Mouse (Mus musculus): ENCODE results near the gene Tgfb3.
A peak's percentile ranks its signal among the peaks of the same experiment; 100 is the strongest.

Gene Tgfb3

DNA sequence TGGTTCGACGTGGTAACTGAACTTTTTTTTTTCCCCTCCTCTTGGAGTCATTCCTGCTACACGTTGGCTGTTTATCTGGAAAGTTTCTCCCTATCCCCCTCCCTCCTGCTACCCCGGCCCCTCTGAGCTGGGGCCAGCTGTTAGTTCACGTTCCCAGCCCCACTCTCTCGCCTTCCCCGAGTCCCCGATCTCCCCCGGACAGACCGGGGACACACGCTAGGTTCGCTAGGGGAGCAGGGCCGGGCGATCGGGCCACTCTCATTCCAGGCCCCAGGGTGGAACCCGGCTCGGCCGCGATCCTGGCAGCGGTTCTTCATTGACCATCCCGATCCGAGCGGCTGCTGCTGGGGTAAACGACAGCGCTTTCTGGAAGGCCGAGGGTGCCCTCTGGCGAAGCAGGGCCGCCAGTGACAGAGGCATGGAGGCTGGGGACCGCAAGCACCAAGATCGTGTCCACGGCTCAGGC is 394 bp upstream of the Tgfb3 start:
- DNase-seq (ENCODE audit: low spot score), result peak; percentile 93

GRCm38 (mm10) chr12:86078176-86078552 is 677 bp downstream of the Tgfb3 start:
- DNase-seq (ENCODE audit: low spot score), result no peak

DNA sequence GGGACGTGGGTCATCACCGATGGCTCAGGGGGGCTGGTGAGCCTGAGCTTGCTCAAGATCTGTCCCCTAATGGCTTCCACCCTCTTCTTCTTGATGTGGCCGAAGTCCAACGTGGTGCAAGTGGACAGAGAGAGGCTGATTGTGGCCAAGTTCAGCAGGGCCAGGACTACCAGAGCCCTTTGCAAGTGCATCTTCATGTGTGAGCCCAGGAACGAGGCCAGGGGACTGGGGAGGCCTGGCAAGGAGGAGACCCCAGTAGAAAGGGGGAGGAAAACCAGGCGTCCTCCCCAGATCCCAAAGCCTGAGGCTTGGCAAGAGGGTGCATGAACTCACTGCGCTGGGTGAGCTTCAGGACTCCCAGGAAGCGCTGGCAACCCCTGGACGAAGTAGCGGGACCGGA is 1.1 kb downstream of the Tgfb3 start:
- no peak for DNase-seq (ENCODE audit: low spot score)

DNA sequence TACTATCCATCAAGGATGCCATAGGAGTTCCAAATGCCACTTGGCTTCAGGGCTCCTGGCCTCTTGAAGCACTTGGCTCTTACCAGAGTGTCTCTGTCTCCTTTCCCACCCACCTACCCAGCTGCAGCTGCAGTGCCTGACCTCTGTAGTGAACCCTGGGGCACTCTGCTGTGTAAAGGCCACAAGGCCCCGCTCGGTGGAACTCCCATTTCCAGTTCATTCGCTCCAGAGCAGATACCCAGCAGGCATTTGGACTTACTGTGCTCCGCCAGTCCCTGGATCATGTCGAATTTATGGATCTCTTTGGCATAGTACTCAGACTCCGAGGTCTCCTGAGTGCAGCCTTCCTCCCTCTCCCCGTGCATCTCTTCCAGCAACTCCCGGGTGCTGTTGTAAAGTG is 1.5 kb downstream of the Tgfb3 start:
- no peak for DNase-seq (ENCODE audit: low spot score)

DNA sequence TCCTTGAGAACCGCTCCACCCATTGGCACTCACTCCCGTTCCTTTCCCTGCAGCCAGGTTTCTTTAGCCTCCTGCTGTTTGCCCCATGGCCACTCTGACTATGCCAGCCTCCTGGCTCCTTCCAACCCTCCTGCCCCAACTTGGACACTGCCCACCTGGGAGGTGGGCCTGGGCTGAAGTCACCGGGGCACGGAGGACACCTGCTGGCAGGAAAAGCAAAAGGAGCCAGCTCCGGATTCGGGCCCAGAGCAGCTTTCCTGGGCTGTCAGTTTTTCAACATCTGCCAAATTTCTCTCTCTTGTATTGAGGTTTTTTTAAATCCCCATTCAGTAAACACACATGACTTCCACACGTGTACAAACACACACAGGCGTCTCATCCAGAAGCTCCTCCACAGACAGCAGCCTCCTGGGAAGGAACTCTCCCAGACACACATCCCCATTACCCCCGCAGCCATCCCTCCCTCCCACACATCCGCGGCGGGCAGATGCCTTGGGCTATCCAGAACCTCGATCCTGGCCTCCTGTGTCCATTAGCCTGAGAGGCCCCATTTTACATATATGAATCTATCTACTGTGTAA is 2.4 kb downstream of the Tgfb3 start:
- DNase-seq (ENCODE audit: low spot score), result peak; percentile 38

GRCm38 (mm10) chr12:86075358-86075757 is 3.5 kb downstream of the Tgfb3 start:
- no peak for DNase-seq (ENCODE audit: low spot score)

DNA sequence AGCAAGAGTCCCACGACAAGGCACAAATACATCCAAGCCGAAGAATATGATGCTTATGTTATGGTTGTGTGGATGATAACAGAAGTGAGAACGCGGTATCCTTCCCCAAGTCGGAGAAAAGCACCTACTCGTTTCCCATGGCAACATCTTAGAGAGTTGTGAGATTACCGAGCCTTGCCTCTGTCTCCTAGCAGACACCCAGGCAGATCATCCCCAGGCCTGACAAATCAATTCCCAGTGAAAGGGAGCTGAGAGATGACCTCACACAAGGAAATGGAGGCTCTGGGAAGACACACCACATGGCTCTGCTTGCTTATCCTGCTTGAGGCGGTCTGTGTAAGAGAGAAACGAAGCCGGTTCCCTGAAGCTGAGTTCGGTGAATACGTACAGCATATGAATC is 4.2 kb downstream of the Tgfb3 start:
- no peak for DNase-seq (ENCODE audit: low spot score)

DNA sequence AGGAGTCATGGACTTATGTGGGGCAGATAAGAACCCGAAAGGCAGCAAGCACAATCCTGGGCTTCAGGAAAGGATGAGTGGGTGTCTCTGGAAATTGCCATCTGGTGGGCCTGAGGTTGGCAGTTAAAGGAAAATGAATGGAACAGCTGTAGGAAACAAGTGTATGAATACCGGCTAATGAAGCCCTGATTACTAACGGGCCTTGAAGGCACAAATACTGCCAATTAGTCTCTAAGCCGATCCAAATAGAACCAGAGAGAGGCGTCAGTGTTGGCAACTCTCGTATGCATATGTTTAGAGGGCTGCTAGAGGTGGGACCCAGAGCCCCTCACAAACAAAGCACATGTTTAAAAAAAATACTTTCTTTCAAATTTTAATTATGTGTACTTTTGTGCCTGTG is 7.4 kb downstream of the Tgfb3 start:
- DNase-seq (ENCODE audit: low spot score), result peak; percentile 54

GRCm38 (mm10) chr12:86064796-86065195 is 14.0 kb downstream of the Tgfb3 start:
- DNase-seq (ENCODE audit: low spot score), result no peak

DNA sequence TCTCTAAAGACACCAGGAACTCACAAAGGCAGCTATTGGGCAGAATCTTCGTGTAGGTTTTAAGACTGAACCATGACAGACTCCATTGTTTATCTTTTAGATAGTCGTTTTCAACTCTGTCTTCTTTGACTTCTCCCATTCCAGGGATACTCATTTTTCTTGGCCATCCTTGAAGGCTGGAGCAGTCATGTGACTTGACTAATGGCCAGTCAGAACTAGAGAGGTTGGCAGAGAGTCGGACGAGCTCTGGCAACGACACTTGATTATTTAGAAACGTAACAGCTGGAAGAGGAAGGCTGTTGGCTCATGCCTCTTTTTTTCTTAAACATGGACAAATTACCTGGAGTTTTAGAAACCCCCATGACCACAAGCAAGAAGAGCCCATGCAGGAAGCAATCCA is 19.5 kb downstream of the Tgfb3 start:
- no peak for DNase-seq (ENCODE audit: low spot score)

- DNase-seq (ENCODE audit: low spot score), result no peak
Measured at GRCm38 (mm10) chr12:86057516-86057915, 21.3 kb downstream of the Tgfb3 start.

GRCm38 (mm10) chr12:86056976-86057375 is 21.9 kb downstream of the Tgfb3 start:
- no peak for DNase-seq (ENCODE audit: low spot score)

DNA sequence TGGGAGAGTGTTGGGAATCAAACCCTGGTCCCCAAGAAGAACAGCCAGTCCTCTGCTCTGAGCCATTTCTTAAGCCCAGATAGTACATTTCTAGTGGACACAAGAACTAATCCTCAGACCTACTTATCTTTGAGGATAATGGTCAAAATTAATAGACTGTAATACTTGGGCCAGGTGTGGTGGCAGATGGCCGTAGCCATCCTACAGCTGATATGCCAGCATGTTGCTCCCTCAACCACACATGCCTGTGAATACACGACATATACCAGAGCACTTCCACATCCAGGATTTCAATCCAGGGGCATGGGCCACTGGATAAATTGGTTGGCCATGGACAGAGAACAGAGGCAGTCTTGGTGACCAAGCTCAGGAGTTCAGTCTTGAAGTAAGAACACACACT is 23.5 kb downstream of the Tgfb3 start:
- no peak for DNase-seq (ENCODE audit: low spot score)

DNA sequence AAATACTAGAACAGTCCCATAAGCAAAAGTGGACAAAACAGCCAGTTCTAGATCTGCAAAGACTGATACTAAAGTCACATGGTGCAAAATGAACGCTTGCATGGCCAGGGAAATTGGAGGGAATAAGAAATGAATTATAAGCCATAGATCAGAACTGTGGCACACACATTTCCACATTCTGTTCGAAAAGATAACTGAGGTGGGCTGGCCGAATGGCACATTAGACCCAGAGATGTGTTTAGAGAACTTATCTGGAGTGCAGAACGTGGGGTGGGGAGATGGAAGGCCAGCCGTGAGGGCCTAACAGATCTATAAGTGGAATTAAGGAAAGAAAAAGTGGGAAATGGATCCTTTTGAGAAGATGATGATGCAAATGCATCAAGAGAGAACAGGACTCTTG is 27.4 kb downstream of the Tgfb3 start:
- no peak for DNase-seq (ENCODE audit: low spot score)

DNA sequence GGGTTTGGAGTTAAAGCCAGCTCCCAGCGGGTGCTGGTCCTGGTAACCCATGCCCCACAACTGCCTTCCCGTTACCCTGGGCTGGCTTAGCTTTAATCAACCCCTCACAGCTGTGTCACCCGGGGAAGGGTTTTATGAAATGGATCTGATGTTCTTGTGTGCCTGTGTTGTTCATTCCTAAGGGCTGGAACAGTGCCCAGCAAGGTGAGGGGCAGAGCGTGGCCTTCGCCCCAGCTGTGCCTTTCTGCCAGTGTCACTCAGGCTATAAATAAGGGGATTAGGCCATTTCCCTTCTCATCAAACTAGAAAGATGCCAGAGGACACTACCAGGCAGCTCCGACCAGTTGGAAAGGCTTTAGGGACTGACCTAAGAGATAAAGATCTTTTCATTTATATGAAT is 29.0 kb downstream of the Tgfb3 start:
- DNase-seq (ENCODE audit: low spot score), result no peak

GRCm38 (mm10) chr12:86047376-86047775 is 31.5 kb downstream of the Tgfb3 start:
- DNase-seq (ENCODE audit: low spot score), result no peak

GRCm38 (mm10) chr12:86046776-86047175 is 32.1 kb downstream of the Tgfb3 start:
- DNase-seq (ENCODE audit: low spot score), result no peak

GRCm38 (mm10) chr12:86046141-86046540 is 32.7 kb downstream of the Tgfb3 start:
- DNase-seq (ENCODE audit: low spot score), result no peak

DNA sequence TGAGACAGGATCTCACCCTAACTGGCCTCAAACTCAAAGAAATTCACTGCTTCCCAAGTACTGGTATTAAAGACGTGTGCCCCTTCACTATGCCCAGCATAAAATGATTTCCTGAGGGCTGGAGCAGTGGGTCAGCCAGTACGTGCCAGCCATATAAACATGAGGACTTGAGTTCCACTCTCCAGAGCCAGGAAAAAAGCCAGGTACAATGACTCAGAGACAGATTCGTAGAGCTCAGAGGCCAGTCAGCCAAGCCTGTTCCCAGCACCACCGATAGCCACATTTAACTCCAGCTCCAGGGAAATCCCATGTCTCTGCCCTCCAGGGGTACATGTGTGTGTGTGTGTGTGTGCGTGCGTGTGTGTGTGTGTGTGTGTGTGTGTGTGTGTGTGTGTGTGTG is 39.1 kb downstream of the Tgfb3 start:
- DNase-seq (ENCODE audit: low spot score), result no peak

GRCm38 (mm10) chr12:86039078-86039477 is 39.8 kb downstream of the Tgfb3 start:
- no peak for DNase-seq (ENCODE audit: low spot score)

DNA sequence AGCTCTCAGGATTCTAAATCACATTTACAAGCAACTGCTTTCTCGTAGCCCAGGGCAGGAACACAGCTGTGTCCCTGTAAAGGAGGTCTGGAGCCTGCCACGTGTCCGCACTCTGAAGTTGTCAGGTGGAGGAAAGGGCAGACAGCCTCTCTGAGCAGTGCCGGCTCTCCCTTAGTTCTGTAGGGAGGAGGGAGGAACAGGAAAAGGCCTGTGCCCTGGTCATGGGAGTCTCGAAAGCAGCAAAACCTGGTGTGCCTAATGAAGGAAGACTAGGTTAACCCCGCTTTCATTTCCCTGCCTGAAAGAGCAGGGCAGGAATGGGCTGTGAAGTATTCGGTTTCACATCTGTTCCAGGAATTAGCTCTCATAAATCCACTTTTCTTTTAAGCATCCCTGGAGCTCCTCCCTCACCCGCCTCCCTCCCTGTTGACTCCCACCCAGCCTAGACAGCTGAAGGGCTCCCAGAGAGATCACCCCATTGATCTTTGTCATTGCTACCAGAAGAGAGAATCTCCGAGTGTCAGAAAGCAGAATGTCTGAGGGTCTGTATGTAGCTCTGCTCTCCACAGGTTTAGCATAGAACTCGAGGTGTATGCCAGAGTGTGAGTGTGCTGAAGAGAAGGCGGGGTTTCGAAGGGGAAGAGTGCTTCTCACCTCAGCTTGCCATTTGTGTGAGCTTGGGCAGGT is 41.5 kb downstream of the Tgfb3 start:
- no peak for DNase-seq (ENCODE audit: low spot score)

DNA sequence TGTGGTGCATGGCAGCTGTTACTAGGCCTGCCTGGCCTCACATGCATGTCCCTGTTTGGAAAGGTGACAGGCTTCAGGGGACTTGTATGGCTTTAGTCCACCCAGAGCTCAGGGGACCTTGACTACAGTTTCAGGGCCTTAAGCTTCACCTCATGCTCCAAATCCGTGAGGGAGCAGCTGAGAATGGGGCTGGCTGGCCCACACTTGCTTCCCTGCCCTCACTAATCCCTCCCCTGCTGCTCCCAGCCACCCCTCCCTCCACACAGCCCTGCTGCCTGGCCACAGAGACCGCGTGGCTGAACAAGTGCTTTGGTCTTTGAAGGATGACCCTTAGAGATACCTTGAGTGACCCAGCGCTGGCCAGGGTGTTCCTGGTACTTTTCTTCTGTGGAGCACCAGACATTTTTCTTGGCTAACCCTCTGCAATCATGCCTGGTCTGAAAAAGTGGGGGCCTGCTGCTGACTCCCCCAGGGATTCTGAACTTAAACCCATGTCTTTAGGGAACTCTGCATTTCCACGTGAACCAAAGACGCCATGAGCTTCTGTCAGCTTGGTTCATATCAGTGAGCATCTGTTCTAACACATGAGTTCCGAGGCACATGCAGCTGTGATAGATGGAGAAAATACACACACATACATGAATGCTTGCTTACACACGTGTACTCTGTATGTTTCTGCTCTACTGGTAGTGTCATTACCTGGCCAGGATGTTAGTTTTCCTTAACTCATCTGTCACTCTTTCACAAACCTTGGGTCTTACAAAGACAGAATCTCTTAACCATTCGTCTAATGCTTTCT is 42.3 kb downstream of the Tgfb3 start:
- DNase-seq (ENCODE audit: low spot score), result no peak

DNA sequence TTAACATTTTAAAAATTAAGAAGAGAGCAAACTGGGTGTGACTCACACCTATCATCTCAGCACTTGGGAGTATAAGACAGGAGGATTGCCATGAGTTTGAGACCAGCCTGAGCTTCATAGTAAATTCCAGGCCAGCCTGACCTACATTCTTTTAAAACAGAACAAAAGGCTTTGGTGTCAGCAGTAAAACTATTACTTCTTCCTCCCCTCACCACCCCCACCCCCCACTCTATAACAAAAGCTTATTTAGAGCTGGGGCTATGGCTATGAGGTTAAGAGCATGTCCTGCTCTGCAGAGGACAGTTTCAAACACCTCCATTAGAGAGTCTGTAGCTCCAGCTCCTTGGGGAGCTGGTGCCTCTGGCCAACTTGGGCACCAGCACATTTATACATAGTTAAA is 43.3 kb downstream of the Tgfb3 start:
- no peak for DNase-seq (ENCODE audit: low spot score)
